25 mouse cellular contexts compared by ENCODE assay signal in genomic region chr9:107838869-107839268, GRCm38 (mm10).
"Had no signal": no experiment of that assay in that cellular context is flagged by ENCODE, and none has a peak within 500 bp of the region (broad histone marks: within the 10 kb centered on the region; RNA-seq: fewer than 3 reads in every experiment).

No protein-coding gene starts in this region.

- H3K27me3 ChIP-seq: heart, embryonic 12.5 days; hindbrain, embryonic 12.5 days; intestine, embryonic 15.5 days; limb, embryonic 12.5 days had no signal

- H3K4me3 ChIP-seq: gastrocnemius, adult 2 months; heart, adult 2 months; heart, embryonic 12.5 days; hindbrain, embryonic 10.5 days; hindbrain, embryonic 12.5 days; intestine, embryonic 15.5 days; layer of hippocampus, adult 2 months; left cerebral cortex, adult 2 months; limb, embryonic 10.5 days; limb, embryonic 12.5 days had no signal

- H3K27ac ChIP-seq: gastrocnemius, adult 2 months; heart, adult 2 months; hindbrain, embryonic 10.5 days; hindbrain, embryonic 12.5 days; hindbrain, embryonic 14.5 days; intestine, embryonic 15.5 days; layer of hippocampus, adult 2 months; limb, embryonic 10.5 days; limb, embryonic 12.5 days had no signal

- DNase-seq: gastrocnemius, adult 2 months; gastrocnemius, postnatal 10 days; gastrocnemius, postnatal 25 days; heart, adult 2 months; heart, postnatal 10 days; heart, postnatal 4 days; kidney, adult 18-20 months; kidney, adult 8-10 months; kidney, postnatal 10 days; kidney, postnatal 25 days; kidney, postnatal 4 days; liver had no signal

- H3K9me3 ChIP-seq: heart, embryonic 12.5 days; hindbrain, embryonic 10.5 days; hindbrain, embryonic 12.5 days; intestine, embryonic 15.5 days; limb, embryonic 10.5 days; limb, embryonic 12.5 days had no signal

- H3K9ac ChIP-seq: heart, embryonic 12.5 days; hindbrain, embryonic 12.5 days; hindbrain, embryonic 14.5 days; intestine, embryonic 15.5 days; limb, embryonic 12.5 days had no signal

- H3K4me2 ChIP-seq: heart, embryonic 12.5 days; hindbrain, embryonic 12.5 days; hindbrain, embryonic 14.5 days; intestine, embryonic 15.5 days; limb, embryonic 12.5 days; liver, embryonic 11.5 days had no signal

- H3K4me1 ChIP-seq: heart, embryonic 12.5 days; hindbrain, embryonic 10.5 days; hindbrain, embryonic 12.5 days; intestine, embryonic 15.5 days; limb, embryonic 10.5 days; limb, embryonic 12.5 days had no signal

- ATAC-seq: hindbrain, embryonic 16.5 days; inflammation-experienced regulatory T-cells, adult 6 months; intestine, embryonic 15.5 days; intestine, postnatal 0 days had no signal
